14 mouse cellular contexts compared by ENCODE assay signal in genomic region chr9:114425576-114425975, GRCm38 (mm10).
"Had no signal": no experiment of that assay in that cellular context is flagged by ENCODE, and none has a peak within 500 bp of the region (broad histone marks: within the 10 kb centered on the region; RNA-seq: fewer than 3 reads in every experiment).

No protein-coding gene starts in this region.

- H3K9ac ChIP-seq: liver, embryonic 14.5 days; lung, embryonic 14.5 days; midbrain, embryonic 13.5 days; neural tube, embryonic 13.5 days; neural tube, embryonic 15.5 days had no signal

- H3K27me3 ChIP-seq: midbrain, embryonic 13.5 days; neural tube, embryonic 13.5 days; neural tube, embryonic 15.5 days had no signal

- ATAC-seq: midbrain, embryonic 13.5 days had no signal

- H3K4me3 ChIP-seq: midbrain, embryonic 10.5 days; midbrain, embryonic 13.5 days; neural tube, embryonic 13.5 days; neural tube, embryonic 15.5 days had no signal

- H3K27ac ChIP-seq: liver, embryonic 14.5 days; midbrain, embryonic 10.5 days; midbrain, embryonic 13.5 days; neural tube, embryonic 13.5 days; neural tube, embryonic 15.5 days had no signal

- H3K4me1 ChIP-seq: midbrain, embryonic 13.5 days; neural tube, embryonic 13.5 days; neural tube, embryonic 15.5 days had no signal

- H3K4me2 ChIP-seq: lung, embryonic 14.5 days; midbrain, embryonic 13.5 days; neural tube, embryonic 13.5 days; neural tube, embryonic 15.5 days had no signal

- H3K9me3 ChIP-seq: neural tube, embryonic 15.5 days had no signal

- DNase-seq: lung, embryonic 14.5 days; retina, postnatal 1 day; right cerebral cortex, adult 18-20 months; right cerebral cortex, postnatal 25 days; right cerebral cortex, postnatal 4 days; spleen, adult 18-20 months; thymus, adult 18-20 months; thymus, postnatal 14 days; thymus, postnatal 36 days had no signal
